Mouse (Mus musculus) bone marrow macrophage, adult 2 months (primary cell): ENCODE measurements at regions not wholly inside any gene's neighbourhood (a gene's known extent, or its start where the extent isn't known, plus 50 kb on each side); places are given as distances from the start of the nearest gene placed in this dataset.

ENCODE experiments used
- H3K27ac ChIP-seq: 2 replicates; pipeline ENCODE4 v1.5.1; 2012; ENCODE audit warnings: low read depth, low read length; ENCODE audit not compliant: insufficient read depth
- H3K4me1 ChIP-seq: 2 replicates; pipeline ENCODE4 v1.6.1; 2012; ENCODE audit warnings: low read length; ENCODE audit not compliant: control insufficient read depth, insufficient read depth
- H3K4me3 ChIP-seq: 2 replicates; pipeline ENCODE4 v1.5.1; 2012; ENCODE audit warnings: mild to moderate bottlenecking, low read length, moderate library complexity; ENCODE audit not compliant: insufficient read depth
- CTCF ChIP-seq: IDR thresholded peaks from 2 replicates; pipeline ENCODE4 v1.5.1; 2012; ENCODE audit warnings: low read depth, mild to moderate bottlenecking, low read length, moderate library complexity
- POLR2A ChIP-seq: IDR thresholded peaks from 2 replicates; pipeline ENCODE4 v1.6.1; 2012; ENCODE audit warnings: mild to moderate bottlenecking, low read depth, low read length, borderline replicate concordance

DNA sequence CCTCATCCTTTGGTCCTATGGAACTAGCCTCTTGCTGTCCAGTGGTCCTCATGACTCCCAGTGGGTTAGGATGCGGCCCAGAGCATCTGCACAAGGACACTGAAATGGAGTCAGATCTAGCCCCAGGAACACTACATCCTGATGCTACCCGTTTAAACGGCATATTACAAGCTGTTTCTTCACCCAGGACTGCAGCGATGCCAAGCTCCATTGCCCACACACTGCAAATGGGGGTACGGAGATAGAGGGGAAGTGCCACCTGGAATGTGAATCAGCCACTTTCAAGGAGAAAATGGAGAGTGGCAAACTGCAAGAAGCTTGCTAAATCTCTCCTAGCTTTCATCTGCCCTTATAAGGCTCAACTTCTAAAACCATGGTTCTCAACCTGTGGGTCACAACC, 148.0 kb upstream of the Il12b start:
- TF ChIP-seq POLR2A (no peak), CTCF (no peak)

DNA sequence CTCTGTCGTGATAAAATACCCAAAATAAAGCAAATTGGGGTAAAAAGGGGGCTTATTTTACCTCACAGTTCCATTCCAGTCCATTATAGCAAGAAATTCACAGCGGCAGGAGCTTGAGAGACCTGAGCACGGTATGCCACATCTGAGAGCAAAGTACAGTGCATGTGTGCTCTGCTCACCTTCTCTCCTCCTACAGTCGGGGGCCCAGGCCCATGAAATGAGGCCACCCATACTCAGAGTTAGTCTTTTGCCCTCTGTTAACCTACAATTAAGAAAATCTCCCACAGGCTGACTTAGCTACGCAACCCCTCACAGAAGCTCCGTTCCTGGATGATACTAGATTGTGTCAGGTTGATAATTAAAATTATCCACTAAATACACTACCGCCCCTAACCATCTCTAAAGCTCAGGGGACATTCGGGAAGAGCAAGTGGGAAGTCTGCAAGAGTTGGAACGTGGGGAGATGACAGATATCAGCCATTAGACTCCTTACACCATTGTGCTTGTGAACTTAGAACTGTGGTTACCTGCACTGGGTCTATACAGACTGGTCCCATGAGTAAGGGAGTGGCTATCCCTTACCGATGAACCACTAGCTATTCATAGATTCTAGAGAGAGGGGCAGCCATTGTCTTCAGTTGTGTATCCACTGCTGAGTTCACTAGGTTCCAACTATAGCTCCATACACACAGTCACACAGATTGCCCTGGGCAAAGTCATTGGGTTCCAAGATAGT, 139.3 kb upstream of the Il12b start:
- Histone ChIP-seq H3K4me1 (no peaks in the 10 kb centered on the region), H3K27ac (no peak overlapping the region), H3K4me3 (no peak overlapping the region)
- TF ChIP-seq POLR2A = no peak
- no peak for TF ChIP-seq CTCF

More for the DNA sequence above, 148.0 kb upstream of the Il12b start:
- Histone ChIP-seq H3K4me3 (no peak overlapping the region), H3K27ac (no peak overlapping the region), H3K4me1 (no peaks in the 10 kb centered on the region)

DNA sequence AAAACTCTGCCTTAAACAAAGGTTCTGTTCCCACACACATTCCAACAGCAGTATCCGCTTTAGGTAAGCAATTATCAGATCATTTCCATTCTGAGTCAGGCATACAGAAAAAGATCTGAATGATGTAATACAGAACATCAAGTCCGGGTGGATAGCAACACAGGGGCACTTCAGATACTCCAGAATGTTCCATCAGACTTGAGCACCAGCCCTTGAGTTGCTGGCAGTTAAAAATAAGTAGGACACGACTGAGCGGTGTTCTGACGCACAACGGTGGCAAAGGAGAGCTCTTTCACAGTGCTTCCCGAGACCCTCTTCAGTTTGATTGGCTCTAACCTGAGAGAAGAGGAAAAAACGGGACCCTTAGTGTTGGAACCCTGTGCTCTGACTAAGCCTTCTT, 138.2 kb upstream of the Il12b start:
- H3K4me1 ChIP-seq = no peaks in the 10 kb centered on the region
- no peak overlapping the region for H3K4me3 ChIP-seq
- TF ChIP-seq CTCF (no peak), POLR2A (no peak)
- H3K27ac ChIP-seq = no peak overlapping the region

DNA sequence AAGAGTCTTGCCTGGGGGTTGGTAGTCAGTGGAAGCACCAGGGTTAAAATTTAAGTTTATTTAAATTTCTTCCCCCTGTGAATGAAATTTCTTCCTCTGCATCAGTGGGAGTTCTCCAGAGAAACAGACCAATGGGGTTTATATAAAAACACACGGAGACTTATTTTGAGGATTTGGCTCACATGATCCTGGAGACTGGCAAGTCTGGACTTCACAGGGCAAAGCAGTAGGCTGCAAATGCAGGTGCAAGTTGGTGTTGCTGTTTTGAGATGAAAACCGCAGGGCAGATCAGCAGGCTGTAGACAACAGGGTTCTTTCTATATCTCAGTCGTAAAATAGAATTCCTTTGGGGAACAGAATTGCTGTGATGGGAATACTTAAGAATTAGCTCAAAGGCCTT, 137.3 kb upstream of the Il12b start:
- TF ChIP-seq CTCF (no peak), POLR2A (no peak)
- no peak overlapping the region for H3K27ac ChIP-seq

DNA sequence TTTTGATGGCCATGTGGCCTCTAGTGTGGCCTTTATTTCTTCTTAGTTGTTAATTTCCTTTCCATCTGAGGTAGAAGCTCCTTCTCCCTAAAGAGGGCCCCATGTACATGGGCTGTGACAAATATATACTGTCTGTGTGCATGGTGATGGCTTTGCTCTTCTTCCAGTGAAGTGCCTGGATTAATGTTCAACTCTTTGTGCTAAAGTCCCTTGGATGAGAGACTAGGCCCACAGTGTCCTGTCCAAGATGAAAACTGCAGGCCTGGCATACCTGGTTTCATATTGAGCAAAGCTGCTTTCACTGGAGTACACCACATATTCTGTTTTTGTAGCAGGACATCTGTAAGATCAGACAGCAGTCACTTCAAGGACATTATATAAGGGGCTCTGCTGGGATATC, 127.6 kb upstream of the Il12b start:
- TF ChIP-seq CTCF (no peak), POLR2A (no peak)
- Histone ChIP-seq H3K27ac (no peak overlapping the region), H3K4me1 (no peaks in the 10 kb centered on the region), H3K4me3 (no peak overlapping the region)

More for the DNA sequence above, 137.3 kb upstream of the Il12b start:
- Histone ChIP-seq H3K4me1 (no peaks in the 10 kb centered on the region), H3K4me3 (no peak overlapping the region)

DNA sequence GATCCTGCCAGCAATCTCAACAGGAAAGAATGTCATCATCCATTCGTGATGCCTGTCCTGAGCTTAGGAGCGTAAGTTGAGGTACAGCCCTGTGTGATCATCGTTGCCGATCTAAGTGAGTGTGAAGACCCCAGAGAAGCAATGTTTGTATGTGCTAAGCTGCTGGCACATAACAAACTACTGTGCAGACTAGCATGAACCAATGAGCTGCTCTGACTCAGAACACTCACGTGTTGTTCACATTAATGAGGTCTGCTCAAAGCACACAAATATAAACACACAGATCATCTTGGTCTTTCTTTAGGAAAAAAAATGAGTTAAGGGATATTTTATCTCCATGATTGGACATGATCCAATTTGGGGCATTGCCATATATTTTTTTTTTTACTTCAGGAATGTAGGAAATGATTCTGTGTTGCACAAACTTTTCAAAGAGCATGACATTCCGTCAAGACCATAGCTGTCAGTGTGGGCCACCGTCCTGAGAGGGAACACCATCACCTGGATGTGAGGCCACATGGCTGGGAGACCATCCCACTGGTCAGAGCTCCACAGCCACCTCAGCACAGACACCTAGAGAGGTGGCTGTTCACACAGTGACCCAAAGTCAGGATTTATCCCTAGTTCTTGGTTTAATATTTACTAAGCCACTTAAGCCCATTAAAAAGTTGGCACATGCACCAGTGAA, 121.2 kb upstream of the Il12b start:
- H3K4me3 ChIP-seq = no peak overlapping the region

DNA sequence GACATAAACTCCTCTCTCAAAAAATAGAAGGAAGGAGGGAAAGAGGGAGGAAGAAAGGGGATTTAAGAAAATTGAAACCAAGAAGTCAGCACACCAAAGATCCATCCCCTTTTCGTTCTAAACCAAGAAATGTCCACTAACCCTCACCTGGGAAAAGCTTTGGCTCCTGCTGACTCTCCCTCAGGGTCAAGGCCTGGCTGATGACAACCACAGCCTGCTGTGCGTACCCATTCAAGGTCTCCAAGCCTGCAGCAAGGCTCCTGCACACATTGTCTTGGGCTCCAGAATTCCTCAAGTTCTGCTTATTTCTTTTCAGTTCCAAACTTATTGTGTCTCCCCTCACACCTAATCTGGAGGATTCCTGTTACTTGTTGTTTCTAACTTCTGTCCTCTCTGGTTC, 113.9 kb upstream of the Il12b start:
- TF ChIP-seq POLR2A = no peak
- TF ChIP-seq CTCF = no peak
- Histone ChIP-seq H3K27ac (no peak overlapping the region), H3K4me1 (no peaks in the 10 kb centered on the region), H3K4me3 (no peak overlapping the region)

More for the DNA sequence above, 121.2 kb upstream of the Il12b start:
- Histone ChIP-seq H3K27ac (no peak overlapping the region), H3K4me1 (no peaks in the 10 kb centered on the region)
- TF ChIP-seq POLR2A = no peak
- TF ChIP-seq CTCF = no peak

DNA sequence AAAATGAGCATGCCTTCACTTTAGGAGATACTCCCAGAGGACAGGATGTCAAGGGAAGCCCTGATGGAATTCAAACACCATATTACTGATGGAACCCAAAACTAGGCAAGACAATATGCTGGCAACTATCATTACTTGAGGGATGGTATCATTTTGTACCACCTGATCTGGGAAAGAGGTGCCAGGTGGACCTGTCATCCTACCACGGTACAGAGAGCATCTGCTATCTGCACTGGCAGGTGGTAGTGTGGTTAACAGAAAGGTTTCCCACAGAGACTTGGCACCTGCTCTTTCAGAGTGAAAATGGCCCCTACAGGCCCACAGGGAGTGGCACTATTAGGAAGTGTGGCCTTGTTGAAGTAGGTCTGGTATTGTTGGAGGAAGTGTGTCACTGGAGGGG, 111.0 kb upstream of the Il12b start:
- Histone ChIP-seq H3K4me3 (no peak overlapping the region), H3K4me1 (no peaks in the 10 kb centered on the region), H3K27ac (no peak overlapping the region)
- TF ChIP-seq POLR2A (no peak), CTCF (no peak)

DNA sequence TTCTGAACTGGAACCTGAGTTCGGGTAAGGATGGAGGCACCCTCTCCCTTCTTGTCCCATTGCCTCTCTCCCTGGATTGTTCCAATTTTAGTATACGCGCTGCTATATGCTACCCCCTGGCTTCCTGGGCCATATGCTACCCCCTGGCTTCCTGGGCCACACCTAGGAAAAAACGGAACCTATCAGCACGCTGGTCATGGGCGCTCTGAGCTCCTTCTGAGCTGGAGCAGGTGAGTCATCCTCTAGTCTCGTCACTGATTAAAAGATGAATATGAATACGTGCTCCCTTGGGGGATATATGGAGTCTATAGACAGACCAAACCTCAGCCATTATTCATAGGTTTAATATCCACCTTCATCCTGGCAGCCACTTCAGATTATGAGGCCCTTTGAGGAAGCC, 96.1 kb upstream of the Il12b start:
- Histone ChIP-seq H3K4me3 (no peak overlapping the region), H3K4me1 (no peaks in the 10 kb centered on the region), H3K27ac (no peak overlapping the region)
- TF ChIP-seq CTCF = no peak
- no peak for TF ChIP-seq POLR2A

DNA sequence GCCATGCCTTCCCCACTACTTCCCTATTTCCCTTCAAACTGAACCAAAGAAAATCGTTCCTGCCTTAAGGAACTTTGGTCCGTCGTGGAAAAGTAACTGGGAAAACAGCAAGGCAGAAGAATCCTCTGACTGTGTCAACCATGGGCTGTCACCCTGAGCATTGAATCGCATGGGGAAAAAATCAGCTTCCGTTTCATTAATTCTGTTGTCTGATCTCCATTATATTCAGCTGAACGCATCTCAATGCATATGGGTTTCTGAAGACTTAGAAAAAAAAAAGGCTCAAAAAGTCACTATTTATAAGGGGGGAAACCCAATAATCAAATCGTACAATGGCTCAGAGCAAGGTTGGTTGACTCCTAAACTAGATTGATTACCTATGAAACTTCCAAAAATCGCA, 83.8 kb upstream of the Il12b start:
- Histone ChIP-seq H3K27ac (no peak overlapping the region), H3K4me3 (no peak overlapping the region), H3K4me1 (no peaks in the 10 kb centered on the region)
- TF ChIP-seq CTCF (no peak), POLR2A (no peak)

DNA sequence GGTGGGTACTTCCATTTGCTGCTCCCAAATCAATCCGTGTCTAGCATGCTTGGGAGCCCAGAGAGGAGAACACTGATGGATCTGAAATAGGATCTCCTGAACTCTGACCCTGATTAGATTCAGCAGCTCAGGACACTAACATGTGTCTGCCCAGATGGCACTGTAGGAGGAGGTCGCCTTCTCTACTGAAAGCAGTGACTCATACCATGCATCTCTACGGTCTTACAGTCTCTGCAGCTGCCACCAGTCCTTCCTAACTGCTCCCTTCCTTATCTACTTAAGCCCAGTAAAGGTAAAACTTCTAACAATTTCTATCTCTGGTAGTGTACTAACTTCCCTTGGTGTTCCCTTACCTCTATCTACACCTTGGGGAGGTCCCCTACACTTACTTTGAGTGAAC, 80.7 kb upstream of the Il12b start:
- TF ChIP-seq POLR2A (no peak), CTCF (no peak)
- Histone ChIP-seq H3K4me1 (peaks cover 5% of the 10 kb centered on the region), H3K4me3 (no peak overlapping the region)

More for the DNA sequence above, 80.7 kb upstream of the Il12b start:
- H3K27ac ChIP-seq = no peak overlapping the region
